Mouse (Mus musculus) forebrain, embryonic 15.5 days (tissue): ENCODE data around the gene Hmgcs1. TPM values are rescaled to one million over a fixed set of nuclear protein-coding genes. Genes with fewer than 3 reads are reported as not detected.

Source experiments
- polyA plus RNA-seq: library from polyadenylated mRNA; unstranded; fragments of >200 nt; fragmentation: Nextera tagmentation; extraction: Ambion mirVana; gene quantifications from 2 replicates; pipeline ENCODE4 v1.2.1, GENCODE M21; 2015

The Hmgcs1 gene
- polyA plus RNA-seq, 1 experiment from 2014 or later = 395 TPM

Other genes with a start within 250 kb of the Hmgcs1 start
- 115 and 125 TPM in 2 replicates for gene 4833420G17Rik, start 227.6 kb upstream of the Hmgcs1 start, polyA plus RNA-seq
- 3.6 and 3.8 TPM in 2 replicates for gene Tmem267, start 202.3 kb upstream of the Hmgcs1 start, polyA plus RNA-seq
- 1.4 and 1.8 TPM in 2 replicates for gene 3110070M22Rik, start 202.0 kb upstream of the Hmgcs1 start, polyA plus RNA-seq
- gene Ccl28, start 66.6 kb upstream of the Hmgcs1 start, polyA plus RNA-seq = 0.26 and 0.51 TPM in 2 replicates
- gene Nim1k, start 65.5 kb downstream of the Hmgcs1 start, polyA plus RNA-seq = 6.8 and 7.3 TPM in 2 replicates
- gene Zfp131, start 100.5 kb downstream of the Hmgcs1 start, polyA plus RNA-seq = 46.7 and 47.7 TPM in 2 replicates
- gene AF067063, start 139.8 kb downstream of the Hmgcs1 start, polyA plus RNA-seq = not detected in 2 replicates
- gene D13Ertd608e, start 145.6 kb downstream of the Hmgcs1 start, polyA plus RNA-seq = not detected in 2 replicates
- gene Tcstv1, start 204.4 kb downstream of the Hmgcs1 start, polyA plus RNA-seq = not detected in 2 replicates
- not detected in 2 replicates for gene Gm21761, start 238.9 kb downstream of the Hmgcs1 start, polyA plus RNA-seq